Mouse (Mus musculus) liver, embryonic 14.5 days (tissue): ENCODE data around the gene Acot11.

Experiments used
- CTCF ChIP-seq: IDR thresholded peaks from 2 replicates; pipeline ENCODE4 v1.5.1; 2016; ENCODE audit warnings: antibody characterized with exemption, low read depth, control low read depth
- EP300 ChIP-seq: IDR thresholded peaks from 2 replicates; pipeline ENCODE4 v1.6.1; 2016; ENCODE audit warnings: antibody characterized with exemption, low read depth

DNA sequence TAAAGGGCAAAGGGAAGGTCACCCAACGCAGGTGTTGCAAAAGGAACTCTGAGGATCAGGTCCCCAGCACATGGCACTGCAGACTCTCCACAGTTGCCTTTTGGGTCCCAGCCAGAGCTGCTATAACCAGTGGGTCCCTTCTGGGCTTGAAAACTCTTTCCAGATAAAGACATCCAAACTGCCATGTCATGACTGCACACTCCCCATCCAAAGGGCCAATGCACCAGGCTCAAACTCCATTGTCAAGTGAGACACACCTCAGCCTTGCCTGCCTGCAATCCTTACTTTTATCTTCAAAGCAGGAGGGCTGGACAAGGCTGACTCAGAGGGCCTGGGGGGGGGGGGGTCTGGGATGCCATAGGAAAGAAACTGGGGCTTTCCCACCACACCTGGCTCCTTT, 13.9 kb downstream of the Acot11 start:
- no peak for TF ChIP-seq CTCF
- no peak for TF ChIP-seq EP300
